Mouse (Mus musculus) ES-E14 (cell line): ENCODE results near the gene Ghr. TPM values are rescaled to one million over a fixed set of nuclear protein-coding genes. Genes with fewer than 3 reads are reported as not detected.

Source experiments
- DNase-seq: peaks from one replicate; pipeline ENCODE4 v3.0.0-alpha.2; 2013; ENCODE audit warnings: low read depth, low spot score
- H3K27ac ChIP-seq: 2 replicates; pipeline ENCODE4 v1.5.1; 2012; ENCODE audit warnings: low read depth, mild to moderate bottlenecking, low read length, moderate library complexity, mixed read lengths; ENCODE audit not compliant: poor library complexity, insufficient read depth, severe bottlenecking
- H3K36me3 ChIP-seq: 2 replicates; pipeline ENCODE4 v1.6.1; 2012; ENCODE audit warnings: mild to moderate bottlenecking, low read length, moderate library complexity, mixed read lengths; ENCODE audit not compliant: control insufficient read depth, poor library complexity, insufficient read depth, severe bottlenecking
- H3K4me1 ChIP-seq, 2 experiments: fragments of 150-350 bp in 1 of 2; sonication (generic) in 1 of 2; 2 replicates each; pipeline ENCODE4 v1.6.1; 2012; ENCODE audit warnings: low read length in 2 of 2, mild to moderate bottlenecking in 1 of 2, mixed read lengths in 1 of 2; ENCODE audit not compliant: control insufficient read depth in 2 of 2, insufficient read depth in 2 of 2, poor library complexity in 1 of 2
- H3K4me3 ChIP-seq, 2 experiments: fragments of 150-350 bp in 1 of 2; sonication (generic) in 1 of 2; 2 replicates each; pipeline ENCODE4 v1.5.1; 2012; ENCODE audit warnings: low read length in 2 of 2, low read depth in 1 of 2, mild to moderate bottlenecking in 1 of 2, mixed read lengths in 1 of 2; ENCODE audit not compliant: insufficient read depth in 1 of 2, poor library complexity in 1 of 2, severe bottlenecking in 1 of 2
- H3K9ac ChIP-seq: 2 replicates; pipeline ENCODE4 v1.6.1; 2012; ENCODE audit warnings: low read depth, mild to moderate bottlenecking, low read length, mixed read lengths; ENCODE audit not compliant: poor library complexity, insufficient read depth, severe bottlenecking
- H3K9me3 ChIP-seq: fragments of 150-350 bp; sonication (generic); 2 replicates; pipeline ENCODE4 v1.6.1; 2012; ENCODE audit warnings: low read depth, mild to moderate bottlenecking, low read length; ENCODE audit not compliant: control insufficient read depth, insufficient read depth
- CHD2 ChIP-seq: IDR thresholded peaks from 2 replicates; pipeline ENCODE4 v1.6.1; 2014; ENCODE audit warnings: mild to moderate bottlenecking, low read depth, low read length, inconsistent platforms
- HCFC1 ChIP-seq: IDR thresholded peaks from 2 replicates; pipeline ENCODE4 v1.6.1; 2012; ENCODE audit warnings: low read length, inconsistent platforms, borderline replicate concordance; ENCODE audit not compliant: insufficient read depth
- MAFK ChIP-seq: IDR thresholded peaks from 2 replicates; pipeline ENCODE4 v1.6.1; 2014; ENCODE audit warnings: mild to moderate bottlenecking, low read depth, low read length, inconsistent platforms; ENCODE audit not compliant: insufficient read depth
- ZC3H11A ChIP-seq: IDR thresholded peaks from 2 replicates; pipeline ENCODE4 v1.6.1; 2012; ENCODE audit warnings: low read depth, mild to moderate bottlenecking, inconsistent platforms, low read length, borderline replicate concordance
- ZNF384 ChIP-seq: IDR thresholded peaks from 2 replicates; pipeline ENCODE4 v1.6.1; 2012; ENCODE audit warnings: low read depth, low read length, inconsistent platforms
- in situ Hi-C, 2 experiments: fragments of 600-800 bp; cut with MboI; formaldehyde crosslinking; loops; one replicate each; pipeline ENCODE4 v1.15.1; 2025; ENCODE audit warnings: low sequenced_read_pairs in 2 of 2, inconsistent platforms in 1 of 2; ENCODE audit not compliant: unreplicated experiment in 2 of 2
- total RNA-seq: library from RNA; depleted of rRNA; stranded (reverse); fragments of 300-350 nt; gene quantifications from 2 replicates; pipeline ENCODE4 v1.2.3, GENCODE M21; 2012

Ghr gene
- total RNA-seq, 1 experiment: 7.5 TPM

- no peaks in the 10 kb centered on the region for H3K9me3 ChIP-seq
- no peak for DNase-seq
- in situ Hi-C loops: no loop called here
Measured at GRCm38 (mm10) chr15:3512380-3512779, 70.9 kb downstream of the Ghr start.

GRCm38 (mm10) chr15:3511639-3512171, 71.6 kb downstream of the Ghr start:
- no peaks in the 10 kb centered on the region for H3K36me3 ChIP-seq
- in situ Hi-C loops: no loop called here
- TF ChIP-seq ZC3H11A (no peak), MAFK (no peak), ZNF384 (no peak), CHD2 (no peak), HCFC1 (no peak)
- no peak overlapping the region for H3K4me3 ChIP-seq
- no peaks in the 10 kb centered on the region for H3K9me3 ChIP-seq
- DNase-seq: no peak
- no peak overlapping the region for H3K27ac ChIP-seq
- peaks cover 0 to 2% of the 10 kb centered on the region in 2 experiments; a peak in 1 of 4 replicates for H3K4me1 ChIP-seq
- no peak overlapping the region for H3K9ac ChIP-seq

More at GRCm38 (mm10) chr15:3512380-3512779, 70.9 kb downstream of the Ghr start:
- H3K4me3 ChIP-seq: no peak overlapping the region
- peaks cover 0 to 2% of the 10 kb centered on the region in 2 experiments; a peak in 1 of 4 replicates for H3K4me1 ChIP-seq
- no peaks in the 10 kb centered on the region for H3K36me3 ChIP-seq
- no peak overlapping the region for H3K9ac ChIP-seq
- no peak overlapping the region for H3K27ac ChIP-seq
- TF ChIP-seq ZC3H11A: no peak
- TF ChIP-seq CHD2: no peak
- no peak for TF ChIP-seq MAFK
- TF ChIP-seq HCFC1: no peak
- TF ChIP-seq ZNF384: no peak

GRCm38 (mm10) chr15:3509089-3509488, 74.2 kb downstream of the Ghr start:
- no peak for DNase-seq
- in situ Hi-C loops: no loop called here
- Histone ChIP-seq H3K27ac (no peak overlapping the region), H3K9ac (no peak overlapping the region), H3K4me3 (no peak overlapping the region), H3K4me1 (peaks cover 0 to 2% of the 10 kb centered on the region in 2 experiments; a peak in 1 of 4 replicates), H3K36me3 (no peaks in the 10 kb centered on the region), H3K9me3 (no peaks in the 10 kb centered on the region)
- TF ChIP-seq ZNF384 (no peak), CHD2 (no peak), MAFK (no peak), ZC3H11A (no peak), HCFC1 (no peak)

- no peak overlapping the region for H3K9ac ChIP-seq
- in situ Hi-C loops: no loop called here
- DNase-seq: no peak
- H3K9me3 ChIP-seq: no peaks in the 10 kb centered on the region
- peaks cover 0 to 2% of the 10 kb centered on the region in 2 experiments; a peak in 1 of 4 replicates for H3K4me1 ChIP-seq
- no peak overlapping the region for H3K4me3 ChIP-seq
- H3K36me3 ChIP-seq: no peaks in the 10 kb centered on the region
- TF ChIP-seq MAFK (no peak), ZNF384 (no peak), ZC3H11A (no peak), HCFC1 (no peak), CHD2 (no peak)
- H3K27ac ChIP-seq: no peak overlapping the region
Measured at GRCm38 (mm10) chr15:3507329-3507728, 76.0 kb downstream of the Ghr start.

- DNase-seq: no peak
- Histone ChIP-seq H3K4me1 (peaks cover 0 to 2% of the 10 kb centered on the region in 2 experiments; a peak in 1 of 4 replicates), H3K4me3 (no peak overlapping the region), H3K27ac (no peak overlapping the region), H3K36me3 (no peaks in the 10 kb centered on the region), H3K9me3 (no peaks in the 10 kb centered on the region), H3K9ac (no peak overlapping the region)
- TF ChIP-seq MAFK (no peak), HCFC1 (no peak), ZNF384 (no peak), CHD2 (no peak), ZC3H11A (no peak)
- in situ Hi-C loops: no loop called here
Measured at GRCm38 (mm10) chr15:3504700-3505099, 78.6 kb downstream of the Ghr start.
